Mouse (Mus musculus) embryonic facial prominence, embryonic 13.5 days (tissue): ENCODE data around the gene Bst1. TPM values are rescaled to one million over a fixed set of nuclear protein-coding genes. Genes with fewer than 3 reads are reported as not detected.

ENCODE experiments used
- ATAC-seq: fragments of 200-750 bp; cut with Nextera tagmentation; 2 replicates; pipeline ENCODE4 v1.8.0; 2017; ENCODE audit warnings: low read depth; ENCODE audit not compliant: insufficient number of reproducible peaks, insufficient read depth, low FRiP score, low TSS enrichment
- H3K27ac ChIP-seq: fragments of 300-500 bp; sonication (generic); 2 replicates; pipeline ENCODE4 v1.5.1; 2015; ENCODE audit warnings: moderate library complexity, mild to moderate bottlenecking, inconsistent platforms
- H3K27me3 ChIP-seq: fragments of 300-500 bp; sonication (generic); 2 replicates; pipeline ENCODE4 v1.6.1; 2015; ENCODE audit warnings: mild to moderate bottlenecking, inconsistent platforms
- H3K36me3 ChIP-seq: fragments of 300-500 bp; sonication (generic); 2 replicates; pipeline ENCODE4 v1.6.1; 2015; ENCODE audit warnings: mild to moderate bottlenecking, inconsistent platforms
- H3K4me1 ChIP-seq: fragments of 300-500 bp; sonication (generic); 2 replicates; pipeline ENCODE4 v1.6.1; 2015; ENCODE audit warnings: inconsistent platforms
- H3K4me2 ChIP-seq: fragments of 300-500 bp; sonication (generic); 2 replicates; pipeline ENCODE4 v1.6.1; 2015; ENCODE audit warnings: moderate library complexity, mild to moderate bottlenecking, inconsistent platforms
- H3K4me3 ChIP-seq: fragments of 300-500 bp; sonication (generic); 2 replicates; pipeline ENCODE4 v1.5.1; 2015; ENCODE audit warnings: mild to moderate bottlenecking, inconsistent platforms
- H3K9ac ChIP-seq: fragments of 300-500 bp; sonication (generic); 2 replicates; pipeline ENCODE4 v1.6.1; 2015; ENCODE audit warnings: mild to moderate bottlenecking, inconsistent platforms
- H3K9me3 ChIP-seq: fragments of 300-500 bp; sonication (generic); 2 replicates; pipeline ENCODE4 v1.6.1; 2016; ENCODE audit warnings: inconsistent platforms
- WGBS: fragments of 180-500 bp; shearing (Covaris S2); methylation state at CpG from one replicate; pipeline ENCODE4 v1.1.7; 2015; ENCODE audit warnings: mixed read lengths; 5-methylcytosine and 5-hydroxymethylcytosine counted together
- polyA plus RNA-seq: library from polyadenylated mRNA; unstranded; fragments of >200 nt; fragmentation: Nextera tagmentation; extraction: Ambion mirVana; gene quantifications from 2 replicates; pipeline ENCODE4 v1.2.1, GENCODE M21; 2015

Gene Bst1
- polyA plus RNA-seq, 1 experiment from 2014 or later, result not detected

DNA sequence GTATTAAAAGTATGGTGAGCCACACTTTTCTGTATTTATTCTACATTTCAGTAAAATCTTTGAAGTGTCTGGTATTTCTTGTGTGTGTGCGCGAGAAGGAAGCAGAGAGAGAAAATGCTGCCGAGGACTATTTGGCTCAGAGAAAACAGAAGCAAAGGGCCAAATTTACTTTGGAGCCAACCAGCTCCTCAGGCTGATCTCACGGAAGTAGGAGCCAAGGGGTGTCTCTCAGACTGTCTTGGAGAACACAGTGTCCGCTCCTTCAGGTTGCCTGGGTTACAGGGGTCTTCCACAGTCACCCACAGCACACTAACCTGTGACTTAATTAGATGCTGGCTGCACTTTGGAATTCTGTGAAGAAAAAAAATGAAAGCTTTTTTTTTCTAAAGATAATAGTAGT, 26.4 kb downstream of the Bst1 start:
- no peak overlapping the region for H3K4me3 ChIP-seq
- H3K4me2 ChIP-seq, result no peak overlapping the region
- H3K9me3 ChIP-seq, result no peaks in the 10 kb centered on the region
- WGBS, result 83% methylated on average over 5 of the region's 5 CpGs
- no peaks in the 10 kb centered on the region for H3K36me3 ChIP-seq
- H3K27ac ChIP-seq, result no peak overlapping the region
- ATAC-seq, result no peak
- H3K27me3 ChIP-seq, result no peaks in the 10 kb centered on the region
- H3K4me1 ChIP-seq, result 0 out of 2 replicates have a peak, but pooled peaks cover 3% of the 10 kb centered on the region
- H3K9ac ChIP-seq, result no peak overlapping the region

DNA sequence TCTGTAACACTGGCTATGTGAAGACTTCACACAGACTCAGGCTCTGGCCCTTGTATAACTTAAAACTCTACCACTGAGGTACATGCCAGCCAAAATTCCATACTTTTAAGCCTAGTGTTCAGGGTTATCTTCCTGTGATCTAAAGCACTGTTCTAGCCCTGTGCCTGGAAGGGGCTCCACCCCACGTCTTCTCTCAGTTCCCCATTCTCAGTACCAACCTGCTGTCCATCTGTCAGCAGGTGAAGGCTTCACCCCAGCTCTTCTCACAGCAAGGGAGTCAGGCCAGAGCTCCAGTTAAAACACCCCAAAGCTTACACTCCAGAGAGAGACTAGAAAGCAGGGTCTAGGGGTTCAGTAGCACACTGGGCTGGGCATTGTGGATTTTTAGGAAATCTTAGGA, 27.0 kb downstream of the Bst1 start:
- 58% methylated on average over 1 of the region's 1 CpGs for whole genome bisulfite sequencing
- ATAC-seq, result no peak
- Histone ChIP-seq H3K9ac (no peak overlapping the region), H3K27me3 (no peaks in the 10 kb centered on the region), H3K27ac (no peak overlapping the region), H3K4me1 (0 out of 2 replicates have a peak, but pooled peaks cover 3% of the 10 kb centered on the region), H3K4me2 (no peak overlapping the region), H3K9me3 (no peaks in the 10 kb centered on the region), H3K4me3 (no peak overlapping the region), H3K36me3 (no peaks in the 10 kb centered on the region)

DNA sequence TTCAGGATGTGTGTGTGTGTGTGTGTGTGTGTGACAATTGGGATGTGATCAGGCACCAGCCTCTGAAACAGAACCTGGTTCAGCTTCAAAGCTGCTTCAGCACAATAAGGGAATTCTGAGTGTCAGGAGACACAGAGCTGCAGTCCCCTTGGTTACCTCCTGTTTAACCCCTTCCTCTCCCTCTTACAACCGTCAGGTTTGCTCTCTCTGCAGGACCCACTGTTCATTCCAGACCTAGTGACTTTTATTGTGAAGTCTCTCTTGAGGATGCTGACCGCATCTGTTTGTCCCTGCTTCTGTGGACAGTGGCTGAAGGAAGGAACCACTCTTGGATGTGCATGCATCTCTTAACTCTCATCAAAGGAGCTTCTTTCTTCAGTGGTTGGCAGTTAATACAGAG, 27.5 kb downstream of the Bst1 start:
- Histone ChIP-seq H3K9me3 (no peaks in the 10 kb centered on the region), H3K4me1 (0 out of 2 replicates have a peak, but pooled peaks cover 3% of the 10 kb centered on the region), H3K27me3 (no peaks in the 10 kb centered on the region), H3K4me2 (no peak overlapping the region), H3K4me3 (no peak overlapping the region), H3K36me3 (no peaks in the 10 kb centered on the region), H3K27ac (no peak overlapping the region), H3K9ac (no peak overlapping the region)
- WGBS, result 24% methylated on average over 2 of the region's 2 CpGs
- no peak for ATAC-seq

DNA sequence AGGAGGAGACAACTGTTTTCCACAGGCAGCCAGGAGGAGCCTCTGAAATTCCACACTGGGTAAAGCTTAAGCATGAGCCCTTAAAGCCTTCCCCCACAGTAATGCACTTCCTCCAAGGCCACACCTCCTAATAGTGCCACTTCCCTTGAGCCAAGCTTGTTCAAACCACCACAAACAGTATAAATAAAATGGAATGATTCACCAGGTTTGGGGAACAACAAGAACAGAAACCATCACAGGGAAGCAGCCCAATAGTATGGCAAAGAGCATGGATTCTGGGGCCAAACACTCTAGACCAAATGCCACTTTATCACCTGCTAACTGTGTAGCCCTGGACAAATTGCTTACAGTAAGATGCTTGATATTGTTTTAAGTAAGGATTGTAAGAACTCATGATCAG, 28.9 kb downstream of the Bst1 start:
- H3K9me3 ChIP-seq, result no peaks in the 10 kb centered on the region
- ATAC-seq, result no peak
- H3K4me3 ChIP-seq, result no peak overlapping the region
- no peak overlapping the region for H3K27ac ChIP-seq
- H3K4me1 ChIP-seq, result 0 out of 2 replicates have a peak, but pooled peaks cover 3% of the 10 kb centered on the region
- H3K9ac ChIP-seq, result no peak overlapping the region
- no peaks in the 10 kb centered on the region for H3K36me3 ChIP-seq
- H3K4me2 ChIP-seq, result no peak overlapping the region
- no peaks in the 10 kb centered on the region for H3K27me3 ChIP-seq

DNA sequence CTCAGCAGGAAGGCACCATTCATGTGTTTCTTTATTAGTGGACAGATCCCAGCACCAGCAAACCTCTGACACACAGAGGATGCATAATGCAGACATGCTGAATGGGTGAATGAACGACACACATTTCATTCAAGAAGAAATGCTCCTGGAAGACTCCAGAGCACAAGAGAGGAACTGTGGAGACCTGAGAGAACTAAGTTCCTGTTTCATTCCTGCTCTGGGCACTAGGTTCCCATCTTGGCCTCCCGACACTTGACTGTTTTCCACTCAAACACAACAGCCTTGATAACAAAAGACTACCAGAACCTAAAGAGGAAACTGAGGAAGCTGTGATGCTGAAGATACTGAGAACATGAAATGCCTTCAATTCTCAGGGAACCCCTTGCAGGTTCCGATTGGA, 29.6 kb downstream of the Bst1 start:
- Histone ChIP-seq H3K9ac (no peak overlapping the region), H3K9me3 (no peaks in the 10 kb centered on the region), H3K36me3 (no peaks in the 10 kb centered on the region), H3K27ac (no peak overlapping the region), H3K4me3 (no peak overlapping the region), H3K4me1 (0 out of 2 replicates have a peak, but pooled peaks cover 3% of the 10 kb centered on the region), H3K4me2 (no peak overlapping the region), H3K27me3 (no peaks in the 10 kb centered on the region)
- ATAC-seq, result no peak
- 90% methylated on average over 3 of the region's 3 CpGs for WGBS

DNA sequence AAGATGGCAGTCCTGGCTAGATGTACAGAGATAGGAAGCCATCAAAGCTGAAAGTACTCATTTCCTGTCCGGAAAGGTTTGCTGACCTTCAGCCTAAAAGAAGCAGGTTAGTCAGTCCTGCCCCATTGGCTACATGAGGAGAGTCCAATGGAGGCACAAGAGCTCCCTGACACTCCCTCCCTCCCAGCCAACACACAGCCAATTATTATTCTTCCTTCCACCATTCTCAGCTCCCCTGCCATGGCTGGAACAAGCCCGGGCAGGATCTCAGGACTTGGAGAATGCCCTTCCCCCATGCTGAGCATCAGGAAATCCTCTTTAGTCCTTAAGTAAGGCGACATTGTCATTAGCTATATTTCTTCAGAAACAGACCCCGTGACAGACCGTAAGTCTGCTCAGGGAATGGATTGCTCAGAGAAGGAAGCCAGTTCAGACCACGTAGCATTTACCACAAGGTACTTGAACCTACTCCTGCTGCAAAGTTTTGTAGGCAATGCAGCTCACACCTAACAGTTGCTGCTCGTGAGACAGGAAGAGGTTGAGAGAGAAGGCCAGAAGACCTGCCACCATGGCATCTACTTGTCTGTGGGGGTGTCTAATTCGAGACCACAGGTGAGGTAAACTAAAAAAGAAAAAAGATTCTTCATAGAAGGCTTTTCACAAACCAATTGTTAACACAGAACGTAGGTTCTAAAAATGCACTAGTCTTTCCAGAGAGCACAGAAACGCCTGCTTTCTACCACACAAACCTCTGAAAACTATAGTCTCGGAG, 34.6 kb downstream of the Bst1 start:
- Histone ChIP-seq H3K36me3 (no peaks in the 10 kb centered on the region), H3K9ac (no peak overlapping the region), H3K4me1 (no peaks in the 10 kb centered on the region), H3K9me3 (no peaks in the 10 kb centered on the region), H3K27me3 (no peaks in the 10 kb centered on the region), H3K27ac (no peak overlapping the region), H3K4me2 (no peak overlapping the region), H3K4me3 (no peak overlapping the region)
- 78% methylated on average over 11 of the region's 11 CpGs for WGBS
- no peak for ATAC-seq

DNA sequence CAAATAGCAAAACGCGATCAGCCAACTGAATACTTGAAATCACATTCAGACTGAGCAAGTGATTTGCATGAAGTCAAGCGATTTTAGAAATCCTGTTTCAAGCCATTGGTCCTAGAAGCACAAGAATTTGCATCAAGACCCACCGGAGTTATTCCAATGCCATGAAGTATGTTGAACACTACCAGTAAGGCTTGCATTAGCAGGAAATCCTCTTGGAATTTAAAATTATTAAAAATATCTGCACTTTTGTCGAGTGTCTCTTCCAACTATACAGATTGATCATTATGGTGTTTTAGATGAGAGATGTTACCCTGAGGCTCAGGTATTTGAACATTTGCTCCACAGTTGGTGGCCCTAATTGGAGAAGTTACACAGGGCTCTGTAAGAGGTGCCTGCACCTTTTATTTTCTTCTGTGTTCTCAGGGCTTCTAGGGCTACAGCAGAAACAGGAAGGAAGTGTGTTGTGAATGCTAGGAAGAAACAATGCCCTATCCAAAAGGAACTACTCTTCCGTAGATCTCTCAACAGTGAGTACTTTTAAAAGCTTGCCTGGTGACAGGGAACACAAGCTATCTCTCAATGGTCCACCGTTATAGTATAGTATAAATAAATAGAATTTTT, 35.3 kb downstream of the Bst1 start:
- Histone ChIP-seq H3K4me2 (no peak overlapping the region), H3K9me3 (no peaks in the 10 kb centered on the region), H3K9ac (no peak overlapping the region), H3K27ac (no peak overlapping the region), H3K4me3 (no peak overlapping the region), H3K4me1 (no peaks in the 10 kb centered on the region), H3K36me3 (no peaks in the 10 kb centered on the region), H3K27me3 (no peaks in the 10 kb centered on the region)
- 78% methylated on average over 7 of the region's 7 CpGs for WGBS
- no peak for ATAC-seq

DNA sequence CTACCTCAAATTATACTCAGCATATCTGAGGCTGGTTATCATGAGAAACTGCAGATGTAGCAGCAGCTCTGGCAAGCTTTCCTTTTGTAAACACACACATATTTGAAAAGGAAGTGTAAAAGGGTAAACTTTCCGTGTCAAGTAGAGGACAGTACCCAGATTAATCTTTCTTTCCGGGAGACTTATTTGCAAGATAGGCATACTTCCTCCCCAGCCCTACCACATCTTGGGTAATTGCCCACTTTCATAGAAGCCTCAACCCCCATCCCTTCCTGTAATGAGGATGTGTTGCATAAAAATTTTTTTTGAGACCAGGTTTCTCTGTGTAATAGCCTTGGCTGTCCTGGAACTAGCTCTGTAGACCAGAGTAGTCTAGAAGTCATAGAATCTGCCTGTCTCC, 37.1 kb downstream of the Bst1 start:
- ATAC-seq, result no peak
- Histone ChIP-seq H3K9me3 (no peaks in the 10 kb centered on the region), H3K4me1 (no peaks in the 10 kb centered on the region), H3K4me2 (no peak overlapping the region), H3K27ac (no peak overlapping the region), H3K36me3 (no peaks in the 10 kb centered on the region), H3K4me3 (no peak overlapping the region), H3K9ac (no peak overlapping the region), H3K27me3 (no peaks in the 10 kb centered on the region)
- WGBS, result 69% methylated on average over 2 of the region's 2 CpGs

DNA sequence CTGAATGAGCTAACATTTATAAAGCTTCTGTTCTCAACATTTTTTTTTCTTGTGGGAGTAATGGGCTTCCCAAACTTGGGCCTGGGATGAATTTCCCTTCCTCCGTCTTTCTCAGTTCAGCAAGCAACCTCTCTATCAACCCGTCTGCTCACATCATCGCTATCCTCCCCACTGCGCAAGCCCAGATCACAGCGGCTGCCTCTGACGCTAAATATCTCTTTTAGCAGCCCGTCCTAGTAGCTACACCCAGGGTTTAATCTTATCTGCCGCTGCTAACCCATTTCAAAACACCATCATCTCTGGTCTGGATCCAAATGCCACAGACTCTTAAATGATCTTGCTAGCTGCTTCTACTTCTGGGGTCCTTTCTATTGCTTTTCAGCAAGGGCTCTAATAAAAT, 41.0 kb downstream of the Bst1 start:
- no peak overlapping the region for H3K4me2 ChIP-seq
- no peak overlapping the region for H3K27ac ChIP-seq
- H3K27me3 ChIP-seq, result no peaks in the 10 kb centered on the region
- H3K4me3 ChIP-seq, result no peak overlapping the region
- ATAC-seq, result no peak
- H3K4me1 ChIP-seq, result no peaks in the 10 kb centered on the region
- no peak overlapping the region for H3K9ac ChIP-seq
- no peaks in the 10 kb centered on the region for H3K9me3 ChIP-seq
- 90% methylated on average over 8 of the region's 8 CpGs for WGBS
- H3K36me3 ChIP-seq, result no peaks in the 10 kb centered on the region

DNA sequence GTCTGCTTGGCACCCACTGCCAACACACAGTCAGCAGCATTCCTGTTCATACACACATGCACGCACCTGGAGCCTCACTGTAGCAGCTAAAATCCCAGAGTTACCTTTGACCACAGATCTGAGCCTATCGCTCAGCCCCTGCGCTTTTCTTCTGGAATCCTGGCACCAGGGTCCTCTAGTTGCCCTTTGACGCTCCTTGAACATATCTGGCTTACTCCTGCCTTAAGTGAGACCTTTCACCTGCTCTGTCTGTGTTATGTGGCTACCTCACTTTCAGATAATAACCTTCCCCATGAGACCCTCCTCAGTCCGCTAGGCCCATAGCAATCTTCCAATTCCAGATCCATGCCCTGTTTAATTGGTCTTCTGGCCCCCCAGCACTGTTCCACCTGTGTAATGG, 41.4 kb downstream of the Bst1 start:
- H3K27me3 ChIP-seq, result no peaks in the 10 kb centered on the region
- no peaks in the 10 kb centered on the region for H3K9me3 ChIP-seq
- no peak overlapping the region for H3K4me3 ChIP-seq
- no peak overlapping the region for H3K9ac ChIP-seq
- ATAC-seq, result no peak
- 87% methylated on average over 5 of the region's 5 CpGs for WGBS
- H3K4me2 ChIP-seq, result no peak overlapping the region
- H3K4me1 ChIP-seq, result no peaks in the 10 kb centered on the region
- no peaks in the 10 kb centered on the region for H3K36me3 ChIP-seq
- H3K27ac ChIP-seq, result no peak overlapping the region

DNA sequence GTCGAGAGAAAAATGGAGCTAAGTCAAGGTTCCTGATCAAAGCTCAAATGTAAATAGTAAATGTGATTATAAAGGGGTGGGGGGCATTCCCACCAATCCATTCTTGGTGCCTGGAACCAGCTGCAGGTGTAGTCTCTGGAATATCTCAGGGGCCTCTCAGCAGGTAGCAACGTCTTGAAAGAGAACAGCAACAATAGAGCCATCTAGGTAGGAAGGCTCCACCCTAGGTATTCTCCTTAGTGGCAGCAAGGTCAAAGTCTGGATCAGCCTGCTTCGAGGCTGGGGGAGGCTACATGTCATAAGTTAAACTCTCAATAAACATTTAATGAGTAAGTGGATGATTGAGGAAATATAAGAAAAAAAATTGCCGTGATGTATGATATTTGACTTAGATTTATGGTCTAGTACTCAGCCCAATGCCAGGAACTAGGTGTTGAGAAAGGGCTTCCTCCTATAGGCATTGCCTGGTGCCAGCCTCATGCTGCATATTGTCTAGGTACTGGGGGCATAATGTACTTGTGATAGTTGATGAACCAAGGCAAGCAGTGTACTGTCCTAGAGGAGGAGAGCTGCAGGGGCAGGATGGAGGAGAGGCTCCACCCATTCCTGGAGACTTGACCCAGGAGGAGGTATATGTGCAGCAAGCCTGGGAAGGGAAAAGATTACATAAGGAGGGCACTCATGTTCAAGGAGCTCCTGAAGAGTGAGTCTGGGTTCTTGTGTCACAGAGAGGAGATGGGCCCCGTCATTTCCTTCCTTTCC, 42.2 kb downstream of the Bst1 start:
- Histone ChIP-seq H3K4me1 (no peaks in the 10 kb centered on the region), H3K4me2 (no peak overlapping the region), H3K27me3 (no peaks in the 10 kb centered on the region), H3K36me3 (no peaks in the 10 kb centered on the region), H3K9me3 (no peaks in the 10 kb centered on the region), H3K9ac (no peak overlapping the region), H3K27ac (no peak overlapping the region), H3K4me3 (no peak overlapping the region)
- no peak for ATAC-seq
- 70% methylated on average over 5 of the region's 5 CpGs for WGBS

DNA sequence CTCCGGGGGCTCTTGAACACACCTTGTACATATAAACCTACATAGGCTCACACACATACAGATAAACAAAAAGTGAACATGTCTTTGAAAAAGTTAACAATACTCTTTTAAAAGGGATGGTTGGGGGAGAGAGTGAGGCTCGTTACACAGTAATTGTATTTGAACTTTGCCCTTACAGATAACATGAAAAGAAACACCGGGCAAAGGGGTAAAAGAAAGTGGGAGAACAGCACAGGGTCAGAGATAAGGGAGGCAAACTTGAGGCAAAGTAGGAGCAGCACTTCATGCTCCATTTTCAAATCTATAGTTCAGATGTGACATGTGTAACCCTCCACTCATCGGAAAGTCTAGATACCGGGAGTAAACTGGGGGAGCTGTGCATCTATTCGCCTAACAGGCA, 45.0 kb downstream of the Bst1 start:
- 74% methylated on average over 6 of the region's 6 CpGs for WGBS
- H3K4me1 ChIP-seq, result no peaks in the 10 kb centered on the region
- ATAC-seq, result no peak

More for the DNA sequence above, 45.0 kb downstream of the Bst1 start:
- no peaks in the 10 kb centered on the region for H3K9me3 ChIP-seq
- no peak overlapping the region for H3K4me2 ChIP-seq
- no peaks in the 10 kb centered on the region for H3K36me3 ChIP-seq
- H3K27me3 ChIP-seq, result peaks cover 4% of the 10 kb centered on the region; the same call in 1 of the 2 replicates
- H3K4me3 ChIP-seq, result no peak overlapping the region
- H3K27ac ChIP-seq, result no peak overlapping the region
- H3K9ac ChIP-seq, result no peak overlapping the region
